Mouse (Mus musculus) lung, adult 2 months (tissue): ENCODE data around the gene Foxl1.

Experiments
- CTCF ChIP-seq: fragments of 200-500 bp; IDR thresholded peaks from 2 replicates; pipeline ENCODE4 v1.5.1; 2011; ENCODE audit warnings: mild to moderate bottlenecking, low read length, control low read depth; ENCODE audit not compliant: insufficient read depth
- POLR2A ChIP-seq: fragments of 200-500 bp; IDR thresholded peaks from 2 replicates; pipeline ENCODE4 v1.6.1; 2011; ENCODE audit warnings: low read depth, mild to moderate bottlenecking, control low read depth, low read length, borderline replicate concordance; ENCODE audit errors: extremely low read depth

DNA sequence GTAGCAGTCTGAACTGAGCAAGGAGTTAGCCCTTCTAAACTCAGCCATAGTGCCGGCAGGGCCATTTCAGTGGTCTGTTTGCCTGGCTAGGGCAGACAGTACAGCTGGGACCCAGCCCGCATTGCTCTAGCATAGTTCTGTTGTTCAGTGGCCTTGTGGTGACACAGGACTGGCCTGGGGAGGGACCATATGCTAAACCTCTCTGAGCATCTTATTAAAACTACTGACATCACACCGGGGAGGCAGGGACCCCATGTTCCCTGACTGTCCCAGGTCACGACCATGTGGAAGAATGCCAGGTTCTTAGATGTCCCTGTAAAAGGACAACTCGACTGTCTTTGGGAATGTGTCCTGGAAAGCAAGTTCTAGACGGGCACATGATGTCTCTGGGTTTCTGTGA, 35.6 kb upstream of the Foxl1 start:
- TF ChIP-seq CTCF (no peak), POLR2A (peak; percentile 44; the same call in 1 of the 2 replicates)
